Mouse (Mus musculus) embryo, embryonic 9.5 days (tissue): ENCODE data around the gene Kmt2c.

ENCODE experiments used
- DNase-seq: peaks from one replicate; pipeline ENCODE4 v3.0.0-alpha.2; 2017; ENCODE audit errors: extremely low spot score

The Kmt2c gene

DNA sequence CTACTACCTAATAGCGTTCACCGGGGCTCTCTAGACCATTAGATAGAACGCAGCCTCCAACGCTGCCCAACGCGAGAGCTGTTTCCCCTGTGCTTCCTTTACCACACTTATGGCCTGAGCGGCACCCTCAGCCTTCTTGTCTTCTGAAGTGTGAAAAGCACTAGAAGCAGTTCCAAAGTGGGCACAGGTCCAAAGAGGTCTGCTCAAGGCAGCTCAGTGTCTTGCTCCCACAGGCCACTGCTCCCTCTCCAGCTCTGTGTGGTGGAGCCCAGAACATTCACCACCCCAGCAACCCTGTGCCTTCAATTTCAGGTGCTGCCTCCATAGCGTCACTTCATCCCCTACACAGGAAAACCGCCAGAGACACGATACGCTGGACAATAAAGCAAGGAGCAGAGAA is 115.0 kb downstream of the Kmt2c start:
- no peak for DNase-seq

GRCm38 (mm10) chr5:25379188-25379587 is 119.4 kb downstream of the Kmt2c start:
- no peak for DNase-seq

DNA sequence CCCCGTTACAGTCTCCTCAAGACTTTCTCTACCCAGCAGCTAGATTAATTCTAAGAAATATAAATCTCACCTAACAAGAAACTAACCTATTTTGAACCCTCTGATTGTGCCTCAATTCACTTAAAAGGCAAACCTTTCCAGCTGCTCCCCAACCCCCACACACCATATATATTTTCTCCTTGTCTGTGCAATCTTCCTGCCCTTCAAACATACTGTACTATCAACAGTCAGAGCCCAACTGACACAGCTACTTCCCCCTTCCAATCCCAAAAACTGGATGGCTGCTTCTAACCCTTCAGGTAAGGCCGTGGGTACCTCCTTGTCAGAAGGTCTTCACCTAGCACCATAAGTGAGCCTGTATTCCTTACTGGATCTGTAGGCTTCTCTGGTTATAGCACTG is 130.2 kb downstream of the Kmt2c start:
- no peak for DNase-seq

- no peak for DNase-seq
These were observed 131.5 kb downstream of the Kmt2c start for GRCm38 (mm10) chr5:25367126-25367525.

- DNase-seq, result no peak
These were observed 145.1 kb downstream of the Kmt2c start for GRCm38 (mm10) chr5:25353509-25353908.

- no peak for DNase-seq
These were observed 167.3 kb downstream of the Kmt2c start for GRCm38 (mm10) chr5:25331322-25331721.

DNA sequence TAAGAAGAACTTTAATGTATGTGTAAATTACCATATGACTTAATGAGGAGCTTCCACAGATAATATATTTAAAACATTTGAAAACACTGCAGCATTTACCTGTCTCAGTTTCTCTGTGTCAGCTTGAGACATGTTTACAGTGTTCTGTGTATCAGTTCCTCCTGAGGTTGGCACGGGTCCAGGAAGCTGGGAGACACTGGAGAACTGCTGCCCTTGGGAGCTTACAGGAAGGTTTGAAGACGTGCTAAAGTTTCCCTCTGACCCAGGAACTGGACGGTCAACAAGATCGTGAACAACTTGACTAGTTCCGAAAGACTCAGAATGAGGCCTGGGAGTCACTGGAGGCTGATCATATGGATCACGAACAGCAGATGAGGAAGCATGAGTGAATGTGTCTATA is 184.7 kb downstream of the Kmt2c start:
- no peak for DNase-seq

DNA sequence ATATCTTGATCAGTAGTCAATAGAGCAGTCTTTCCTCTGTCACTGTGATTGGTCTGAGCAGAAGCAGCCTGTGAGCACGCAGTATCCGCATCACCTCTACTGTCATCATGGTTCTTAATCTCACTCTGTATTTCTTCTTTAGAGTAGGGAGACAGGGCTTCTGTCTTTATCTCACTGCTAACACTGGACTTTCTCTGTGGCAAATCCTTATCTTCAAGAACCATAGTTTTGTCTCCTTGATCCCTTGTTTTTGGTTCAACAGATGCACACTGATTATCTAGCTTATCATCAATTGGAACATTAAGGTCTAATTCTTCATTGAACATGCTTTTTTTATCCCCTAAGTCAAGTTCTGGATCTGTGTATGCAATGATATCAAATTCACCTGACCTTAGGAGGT is 188.4 kb downstream of the Kmt2c start:
- DNase-seq, result no peak

GRCm38 (mm10) chr5:25296830-25297229 is 201.8 kb downstream of the Kmt2c start:
- DNase-seq, result no peak

GRCm38 (mm10) chr5:25283988-25284387 is 214.6 kb downstream of the Kmt2c start:
- no peak for DNase-seq

DNA sequence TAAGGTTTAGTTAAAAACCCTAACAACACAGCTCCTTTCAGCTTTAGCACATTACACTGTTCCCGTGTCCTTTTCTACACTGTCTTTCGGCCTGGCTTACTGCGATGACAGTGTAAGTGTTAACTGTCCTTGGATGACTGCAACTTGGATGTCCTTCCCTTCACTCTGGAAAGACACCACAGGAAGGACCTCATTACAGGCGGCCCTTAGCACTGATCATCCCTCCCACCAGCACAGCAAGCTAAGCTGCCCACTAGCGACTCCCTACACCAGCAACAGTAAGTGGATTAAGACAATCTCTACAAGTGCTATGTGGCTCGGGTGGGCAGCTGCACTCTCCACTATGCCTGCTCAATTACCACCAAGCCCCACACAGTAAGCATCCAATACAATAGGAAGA is 222.2 kb downstream of the Kmt2c start:
- no peak for DNase-seq

DNA sequence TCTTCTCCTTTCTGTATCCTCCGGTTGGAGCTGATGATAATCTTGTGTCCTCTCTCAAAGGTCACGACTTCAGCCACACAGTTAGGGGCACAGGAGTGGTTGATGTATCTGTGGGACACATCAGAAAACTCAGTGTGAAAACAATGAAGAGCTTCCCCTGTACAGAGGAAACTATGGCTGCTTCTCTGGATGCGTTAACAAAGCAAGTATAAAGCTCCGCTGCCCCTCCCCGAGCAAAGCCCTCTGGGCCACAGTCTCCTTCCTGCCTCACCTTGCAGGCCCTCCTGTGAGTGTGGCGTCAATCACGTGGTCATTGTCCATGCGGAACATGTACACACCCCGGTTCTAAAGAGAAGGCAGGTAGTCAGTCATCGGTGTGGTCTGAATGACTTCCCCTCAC is 223.0 kb downstream of the Kmt2c start:
- DNase-seq, result no peak

- DNase-seq, result no peak
These were observed 230.2 kb downstream of the Kmt2c start for GRCm38 (mm10) chr5:25268258-25268888.

- DNase-seq, result no peak
These were observed 236.3 kb downstream of the Kmt2c start for GRCm38 (mm10) chr5:25262266-25262665.

GRCm38 (mm10) chr5:25261452-25261851 is 237.1 kb downstream of the Kmt2c start:
- no peak for DNase-seq

- DNase-seq, result no peak
These were observed 241.9 kb downstream of the Kmt2c start for GRCm38 (mm10) chr5:25256686-25257085.

- no peak for DNase-seq
These were observed 244.1 kb downstream of the Kmt2c start for GRCm38 (mm10) chr5:25254491-25254890.

DNA sequence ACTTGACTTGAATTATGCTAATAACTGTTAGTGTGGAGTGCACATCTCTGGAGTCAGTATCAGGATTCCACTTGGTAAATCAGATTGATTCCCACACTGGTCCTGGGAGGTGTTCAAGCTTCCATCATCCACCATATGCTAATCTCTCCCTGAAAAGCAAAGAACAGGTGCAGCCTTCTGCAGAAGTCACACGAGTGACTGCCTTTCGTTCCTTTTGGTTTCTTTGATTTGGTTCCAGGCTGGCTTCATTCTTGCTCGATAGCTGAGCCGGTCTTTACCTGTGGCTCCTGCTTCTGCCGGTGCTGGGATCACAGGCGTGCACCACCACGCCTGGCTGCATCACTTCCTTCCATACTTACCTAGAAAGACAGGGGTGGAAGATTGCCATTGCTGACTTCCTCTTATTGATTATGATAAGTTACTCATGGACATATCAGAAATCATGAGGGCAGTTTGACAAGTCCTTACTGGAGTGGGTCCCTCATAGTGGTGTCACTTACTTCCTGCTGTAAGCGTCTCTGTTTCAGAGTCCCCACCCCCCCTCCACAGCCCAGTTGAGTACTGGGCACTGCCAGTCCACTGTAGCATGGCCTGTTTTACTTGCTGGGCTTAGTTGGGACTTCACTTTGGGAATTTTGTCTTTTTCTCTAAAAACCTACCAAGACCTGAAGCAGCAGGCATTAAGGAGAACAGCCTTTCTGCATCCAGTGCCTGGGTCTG is 245.6 kb downstream of the Kmt2c start:
- no peak for DNase-seq

- DNase-seq, result no peak
These were observed 246.2 kb downstream of the Kmt2c start for GRCm38 (mm10) chr5:25252423-25252822.

- no peak for DNase-seq
These were observed 251.5 kb downstream of the Kmt2c start for GRCm38 (mm10) chr5:25247036-25247435.

GRCm38 (mm10) chr5:25246473-25246865 is 252.1 kb downstream of the Kmt2c start:
- DNase-seq, result no peak

DNA sequence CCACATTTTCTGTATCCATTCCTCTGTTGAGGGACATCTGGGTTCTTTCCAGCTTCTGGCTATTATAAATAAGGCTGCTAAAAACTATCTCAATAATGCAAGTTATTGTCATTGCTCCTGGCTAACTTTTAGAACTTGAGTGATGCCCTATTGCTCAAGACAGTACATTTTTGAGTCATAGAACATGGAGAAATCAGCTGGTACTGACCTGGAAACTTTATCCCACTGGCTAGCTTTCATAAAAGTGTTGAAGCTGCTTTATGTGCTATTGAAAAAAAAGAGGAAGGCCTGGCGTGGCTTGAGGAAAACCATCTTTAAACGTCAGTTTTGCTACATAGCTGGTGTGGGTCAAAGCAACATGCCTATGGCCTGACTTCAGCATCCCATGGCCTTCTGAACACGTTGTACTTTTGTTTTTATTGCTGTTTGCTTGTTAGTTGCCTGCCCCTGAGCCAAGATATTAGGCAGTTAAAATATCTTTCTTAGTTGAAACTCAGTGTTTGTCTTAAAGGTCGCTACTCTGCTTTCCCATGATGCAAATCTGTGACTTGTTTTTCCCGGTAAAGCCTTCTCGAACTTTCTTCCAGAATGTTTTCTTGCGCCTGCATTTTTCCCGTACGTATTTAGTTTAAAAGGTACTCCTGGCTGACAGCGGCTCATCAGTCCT is 252.6 kb downstream of the Kmt2c start:
- no peak for DNase-seq

- DNase-seq, result no peak
These were observed 255.5 kb downstream of the Kmt2c start for GRCm38 (mm10) chr5:25243101-25243500.
